Comparison of ENCODE assay signal across 24 mouse cellular contexts in genomic region chr15:86129036-86129435, GRCm38 (mm10). TPM values are rescaled to one million over a fixed set of nuclear protein-coding genes. Genes with fewer than 3 reads are reported as not detected.
DNase-seq lines count a peak whose midpoint lies in the region; ATAC-seq lines count a peak whose summit lies in the region.
"Had no signal": no experiment of that assay in that cellular context is flagged by ENCODE, and none has a peak within 500 bp of the region (broad histone marks: within the 10 kb centered on the region; RNA-seq: fewer than 3 reads in every experiment).

No protein-coding gene starts in this region.

- 87% methylated on average over 3 of the region's 3 CpGs for WGBS in heart, embryonic 12.5 days
- 83% methylated on average over 3 of the region's 3 CpGs for WGBS in heart, embryonic 11.5 days (ENCODE audit: insufficient replicate concordance)
- WGBS in hindbrain, embryonic 16.5 days = 71% methylated on average over 3 of the region's 3 CpGs
- WGBS in hindbrain, embryonic 10.5 days = 93% methylated on average over 3 of the region's 3 CpGs
- WGBS in neural tube, embryonic 13.5 days = 75% methylated on average over 3 of the region's 3 CpGs
- WGBS in neural tube, embryonic 15.5 days = 77% methylated on average over 3 of the region's 3 CpGs

- no peak overlapping the region for H3K4me2 ChIP-seq in heart, embryonic 12.5 days
- H3K4me2 ChIP-seq in heart, embryonic 11.5 days = no peak overlapping the region
- no peak overlapping the region for H3K4me2 ChIP-seq in hindbrain, embryonic 16.5 days (ENCODE audit: low read length)
- no peak overlapping the region for H3K4me2 ChIP-seq in neural tube, embryonic 13.5 days
- no peak overlapping the region for H3K4me2 ChIP-seq in neural tube, embryonic 15.5 days
- H3K4me2 ChIP-seq: forebrain, embryonic 15.5 days; heart, embryonic 13.5 days; intestine, embryonic 15.5 days had no signal

- ATAC-seq in heart, embryonic 12.5 days (ENCODE audit: insufficient number of reproducible peaks, low FRiP score) = no peak
- ATAC-seq in heart, embryonic 11.5 days (replicated peaks; ENCODE audit: insufficient number of reproducible peaks, low FRiP score, low TSS enrichment) = no peak
- ATAC-seq in hindbrain, embryonic 16.5 days = peak; percentile 74
- ATAC-seq in neural tube, embryonic 13.5 days (ENCODE audit: low read depth) = 0 out of 2 replicates have a peak, but pooled peaks have one; percentile 45
- 0 out of 2 replicates have a peak, but pooled peaks have one; percentile 19 for ATAC-seq in neural tube, embryonic 15.5 days (ENCODE audit: low FRiP score)
- ATAC-seq: CD4-positive, CD25-positive, alpha-beta regulatory T cell, adult 4 months; forebrain, embryonic 15.5 days; intestine, embryonic 15.5 days had no signal

- peaks cover 16% of the 10 kb centered on the region for H3K4me1 ChIP-seq in heart, embryonic 12.5 days (replicated peaks)
- 0 out of 2 replicates have a peak, but pooled peaks cover 5% of the 10 kb centered on the region for H3K4me1 ChIP-seq in heart, embryonic 11.5 days (ENCODE audit: control insufficient read depth, insufficient read depth, low read length)
- H3K4me1 ChIP-seq in hindbrain, embryonic 16.5 days (ENCODE audit: control insufficient read depth, insufficient read depth, low read depth, low read length) = no peaks in the 10 kb centered on the region
- H3K4me1 ChIP-seq in hindbrain, embryonic 10.5 days (replicated peaks) = peaks cover 21% of the 10 kb centered on the region
- 0 out of 2 replicates have a peak, but pooled peaks cover 5% of the 10 kb centered on the region for H3K4me1 ChIP-seq in neural tube, embryonic 13.5 days (replicated peaks)
- 0 out of 2 replicates have a peak, but pooled peaks cover 2% of the 10 kb centered on the region for H3K4me1 ChIP-seq in neural tube, embryonic 15.5 days
- H3K4me1 ChIP-seq: intestine, embryonic 15.5 days had no signal

- no peaks in the 10 kb centered on the region for H3K27me3 ChIP-seq in heart, embryonic 12.5 days (replicated peaks)
- H3K27me3 ChIP-seq in heart, embryonic 11.5 days (ENCODE audit: control insufficient read depth, insufficient read depth, low read length) = no peaks in the 10 kb centered on the region
- H3K27me3 ChIP-seq in hindbrain, embryonic 16.5 days (replicated peaks; ENCODE audit: control insufficient read depth, insufficient read depth, low read length) = no peaks in the 10 kb centered on the region
- no peaks in the 10 kb centered on the region for H3K27me3 ChIP-seq in hindbrain, embryonic 10.5 days (ENCODE audit: insufficient read depth, poor library complexity, severe bottlenecking)
- no peaks in the 10 kb centered on the region for H3K27me3 ChIP-seq in neural tube, embryonic 13.5 days
- no peaks in the 10 kb centered on the region for H3K27me3 ChIP-seq in neural tube, embryonic 15.5 days (replicated peaks)
- H3K27me3 ChIP-seq: forebrain, embryonic 15.5 days; heart, embryonic 13.5 days; intestine, embryonic 15.5 days had no signal

- H3K27ac ChIP-seq in heart, embryonic 12.5 days (ENCODE audit: poor library complexity, severe bottlenecking) = no peak overlapping the region
- no peak overlapping the region for H3K27ac ChIP-seq in heart, embryonic 11.5 days (ENCODE audit: low read depth, low read length)
- no peak overlapping the region for H3K27ac ChIP-seq in hindbrain, embryonic 16.5 days (ENCODE audit: low read depth, low read length)
- no peak overlapping the region for H3K27ac ChIP-seq in hindbrain, embryonic 10.5 days
- H3K27ac ChIP-seq in neural tube, embryonic 13.5 days (replicated peaks) = no peak overlapping the region
- H3K27ac ChIP-seq in neural tube, embryonic 15.5 days (replicated peaks) = no peak overlapping the region
- H3K27ac ChIP-seq: forebrain, embryonic 10.5 days; forebrain, embryonic 15.5 days; gastrocnemius, adult 2 months; heart, embryonic 13.5 days; intestine, embryonic 15.5 days had no signal

- peak overlapping the region; percentile 24; the same call in 1 of the 2 replicates for H3K9ac ChIP-seq in heart, embryonic 12.5 days
- H3K9ac ChIP-seq in heart, embryonic 11.5 days (ENCODE audit: low read depth, low read length) = no peak overlapping the region
- H3K9ac ChIP-seq in hindbrain, embryonic 16.5 days (ENCODE audit: low read depth, low read length) = no peak overlapping the region
- no peak overlapping the region for H3K9ac ChIP-seq in neural tube, embryonic 13.5 days
- no peak overlapping the region for H3K9ac ChIP-seq in neural tube, embryonic 15.5 days (replicated peaks)
- H3K9ac ChIP-seq: forebrain, embryonic 15.5 days; heart, embryonic 13.5 days; intestine, embryonic 15.5 days had no signal

- no peaks in the 10 kb centered on the region for H3K9me3 ChIP-seq in heart, embryonic 12.5 days (replicated peaks)
- no peaks in the 10 kb centered on the region for H3K9me3 ChIP-seq in heart, embryonic 11.5 days (replicated peaks; ENCODE audit: control insufficient read depth, low read length)
- H3K9me3 ChIP-seq in hindbrain, embryonic 16.5 days (ENCODE audit: control insufficient read depth, low read length) = no peaks in the 10 kb centered on the region
- no peaks in the 10 kb centered on the region for H3K9me3 ChIP-seq in hindbrain, embryonic 10.5 days
- H3K9me3 ChIP-seq in neural tube, embryonic 13.5 days = no peaks in the 10 kb centered on the region
- no peaks in the 10 kb centered on the region for H3K9me3 ChIP-seq in neural tube, embryonic 15.5 days (replicated peaks)
- H3K9me3 ChIP-seq: forebrain, embryonic 10.5 days; forebrain, embryonic 15.5 days; heart, embryonic 13.5 days; intestine, embryonic 15.5 days had no signal

- no peak overlapping the region for H3K4me3 ChIP-seq in heart, embryonic 12.5 days
- no peak overlapping the region for H3K4me3 ChIP-seq in heart, embryonic 11.5 days (ENCODE audit: low read depth, low read length)
- H3K4me3 ChIP-seq in hindbrain, embryonic 16.5 days (ENCODE audit: low read length) = no peak overlapping the region
- no peak overlapping the region for H3K4me3 ChIP-seq in hindbrain, embryonic 10.5 days
- no peak overlapping the region for H3K4me3 ChIP-seq in neural tube, embryonic 13.5 days
- no peak overlapping the region for H3K4me3 ChIP-seq in neural tube, embryonic 15.5 days (replicated peaks)
- H3K4me3 ChIP-seq: forebrain, embryonic 10.5 days; forebrain, embryonic 15.5 days; gastrocnemius, adult 2 months; heart, embryonic 13.5 days; intestine, embryonic 15.5 days had no signal

- peaks cover 78% of the 10 kb centered on the region for H3K36me3 ChIP-seq in heart, embryonic 12.5 days
- H3K36me3 ChIP-seq in heart, embryonic 11.5 days (ENCODE audit: control insufficient read depth, insufficient read depth, low read length) = peaks cover 6% of the 10 kb centered on the region; the same call in 1 of the 2 replicates
- H3K36me3 ChIP-seq in hindbrain, embryonic 16.5 days (ENCODE audit: control insufficient read depth, insufficient read depth, low read length) = peaks cover 51% of the 10 kb centered on the region
- H3K36me3 ChIP-seq in hindbrain, embryonic 10.5 days = peaks cover 82% of the 10 kb centered on the region
- peaks cover 82% of the 10 kb centered on the region for H3K36me3 ChIP-seq in neural tube, embryonic 13.5 days
- H3K36me3 ChIP-seq in neural tube, embryonic 15.5 days = peaks cover 76% of the 10 kb centered on the region

- no peak for DNase-seq in hindbrain, embryonic 10.5 days (ENCODE audit: low spot score)
- DNase-seq in neural tube, embryonic 10.5 days (ENCODE audit: extremely low spot score, low spot score) = no peak
- no peak for DNase-seq in spleen, postnatal 36 days (ENCODE audit: low spot score in 2 of 2)
- DNase-seq: adrenal gland, adult 2 months; adrenal gland, postnatal 14 days; cerebellum, adult 11-12 months; cerebellum, adult 8-10 months; cerebellum, postnatal 10 days; gastrocnemius, adult 2 months; gastrocnemius, postnatal 14 days; heart, adult 11 months; heart, postnatal 14 days; heart, postnatal 4 days; kidney, adult 11 months had no signal

RNA-seq across cellular contexts. Expression of gene Cerk, which starts 56.9 kb away (rescaled TPM):
- 15.3 and 16.3 TPM in 2 replicates for polyA plus RNA-seq in heart, embryonic 12.5 days (2016; fragmentation: Nextera tagmentation; extraction: Ambion mirVana)
- polyA plus RNA-seq in heart, embryonic 11.5 days (2014; fragmentation: Nextera tagmentation; extraction: Ambion mirVana) = 10.1 and 10.6 TPM in 2 replicates
- 25.3 and 27.6 TPM in 2 replicates for polyA plus RNA-seq in hindbrain, embryonic 16.5 days (2015; fragmentation: Nextera tagmentation; extraction: Ambion mirVana)
- 12.8 and 15.9 TPM in 2 replicates for polyA plus RNA-seq in hindbrain, embryonic 10.5 days (2016; fragmentation: Nextera tagmentation; extraction: Ambion mirVana)
- 30.4 and 31.4 TPM in 2 replicates for polyA plus RNA-seq in neural tube, embryonic 13.5 days (2015; fragmentation: Nextera tagmentation; extraction: Ambion mirVana)
- polyA plus RNA-seq in neural tube, embryonic 15.5 days (2015; fragmentation: Nextera tagmentation; extraction: Ambion mirVana) = 26.4 and 27.5 TPM in 2 replicates

Comparison
In these comparisons a context has a peak if more than half of its experiments do, and no peak if none do; other contexts are left out.
1. ATAC-seq: peak in hindbrain, embryonic 16.5 days (single experiment), neural tube, embryonic 13.5 days (single experiment) and neural tube, embryonic 15.5 days (single experiment); none in heart, embryonic 12.5 days (single experiment) and heart, embryonic 11.5 days (single experiment).